Mouse (Mus musculus) thymus, postnatal 4 days (tissue): ENCODE data around the gene Fgfr2.
"Not testable (repeated sequence)": the region's sequence is repeated elsewhere in the genome, so short reads cannot be mapped to it uniquely, and the experiment has no call there.

ENCODE experiments used
- DNase-seq: peaks from one replicate; pipeline ENCODE4 v3.0.0; 2021

Fgfr2 gene

DNA sequence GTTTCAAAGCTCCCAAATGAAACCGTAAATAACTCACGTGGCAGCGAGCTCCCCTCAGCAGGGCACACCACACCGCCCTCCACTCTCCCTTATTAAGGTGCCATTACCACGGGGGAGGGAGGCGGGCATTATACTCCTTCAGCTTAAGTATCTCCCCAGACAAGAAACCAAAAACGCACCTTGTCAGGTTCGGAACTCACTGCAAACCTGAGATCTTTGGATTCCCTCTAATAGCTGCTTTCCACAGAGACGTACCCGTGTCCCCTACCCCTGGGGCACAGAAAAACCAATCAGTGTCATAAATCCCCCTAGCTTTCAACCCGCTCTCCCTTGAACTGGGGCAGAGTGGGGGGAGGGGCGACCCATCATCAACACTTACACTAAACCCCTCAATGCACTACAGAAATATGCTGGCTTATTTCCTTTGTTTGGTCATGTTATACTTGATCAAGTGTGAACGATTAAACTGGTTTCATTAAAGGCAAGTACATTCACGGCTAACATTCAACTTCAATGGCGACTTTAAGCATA, 2.9 kb downstream of the Fgfr2 start:
- no peak for DNase-seq

DNA sequence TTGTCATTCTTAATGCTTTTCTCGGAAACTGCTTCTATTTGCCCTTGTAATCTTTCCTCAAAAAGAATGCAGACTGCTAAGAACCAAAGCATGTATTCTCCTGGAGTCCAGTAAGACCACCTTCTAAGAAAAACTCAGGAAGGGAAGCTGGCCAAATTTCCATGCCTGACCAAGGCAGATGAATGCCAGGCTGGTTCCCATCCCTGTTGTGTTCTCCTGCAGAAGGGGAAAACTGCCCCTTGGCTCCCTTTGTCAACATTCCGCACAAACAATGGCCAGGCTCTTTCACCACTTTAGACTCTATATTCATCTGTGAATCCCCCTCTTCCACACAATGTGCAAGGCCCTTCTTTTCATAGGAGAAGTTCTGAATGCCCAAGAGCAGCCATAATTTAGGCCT, 5.3 kb downstream of the Fgfr2 start:
- DNase-seq = no peak

DNA sequence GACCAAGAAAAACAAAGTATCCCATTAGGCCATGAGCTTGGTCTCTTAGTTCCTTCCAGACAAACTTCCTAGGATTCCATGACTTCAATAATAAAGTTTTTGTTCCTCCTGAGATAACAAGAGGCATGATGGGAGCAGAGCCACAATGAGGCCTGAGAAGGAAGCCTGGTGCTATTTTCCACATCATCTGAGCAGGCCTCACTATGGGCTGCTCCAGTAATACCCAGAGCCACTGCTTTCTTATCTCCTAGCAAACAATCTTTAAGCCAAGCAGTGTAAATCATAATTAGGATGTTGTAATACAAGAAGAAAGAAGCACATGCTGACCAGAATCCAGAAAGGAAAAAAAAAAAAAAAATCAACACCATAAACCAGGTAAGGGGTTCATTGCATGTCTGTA, 6.6 kb downstream of the Fgfr2 start:
- DNase-seq = no peak

DNA sequence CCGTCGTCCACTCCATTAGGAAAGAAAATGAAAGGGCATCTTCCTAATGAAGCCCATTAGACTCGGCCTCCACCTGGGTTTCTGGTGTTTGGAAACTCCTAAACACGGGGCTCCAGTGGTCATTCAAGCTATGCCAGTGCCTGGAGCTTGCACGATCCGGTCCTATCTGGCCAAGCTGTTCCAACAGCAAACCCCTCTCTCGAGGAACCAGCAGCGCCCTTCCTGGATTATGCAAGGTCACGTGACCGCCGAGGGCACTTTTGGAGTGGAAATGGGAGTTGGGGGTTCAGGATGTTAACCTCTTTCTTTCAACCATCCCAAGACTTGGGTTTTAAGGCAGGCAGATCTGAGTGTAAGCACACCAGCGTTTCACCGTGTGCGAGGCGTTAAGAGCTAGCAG, 7.3 kb downstream of the Fgfr2 start:
- no peak for DNase-seq

DNA sequence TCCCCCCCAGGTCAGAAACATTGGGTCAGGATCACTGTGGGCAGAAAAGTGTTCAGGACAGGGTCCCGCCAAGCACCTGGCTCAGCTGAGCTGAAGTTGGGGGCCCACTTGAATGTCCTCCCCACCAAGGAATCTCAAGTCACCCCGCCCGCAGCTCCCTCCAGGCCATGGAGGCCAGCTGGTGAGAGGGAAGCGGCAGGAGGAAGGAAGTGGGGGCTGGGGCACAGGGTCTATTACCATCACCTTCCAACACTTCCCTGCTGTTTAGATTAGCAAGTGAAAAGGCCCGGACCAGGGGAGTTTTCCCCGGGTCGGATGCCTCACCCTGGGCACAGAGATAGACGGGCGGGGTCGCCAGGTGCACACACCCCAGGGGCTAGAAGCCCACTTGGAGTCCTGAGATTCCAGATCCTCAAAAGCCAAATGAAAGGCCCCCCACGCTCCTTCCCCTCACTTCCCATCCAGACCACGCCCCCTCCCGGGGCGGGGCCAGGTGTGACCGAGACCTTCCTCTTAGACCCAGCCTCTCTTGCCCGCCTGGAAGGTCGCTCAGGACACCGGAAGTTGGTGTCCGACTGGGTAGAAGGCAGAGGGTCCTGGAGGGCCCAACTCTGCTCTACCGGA, 8.2 kb downstream of the Fgfr2 start:
- DNase-seq = peak; percentile 42

DNA sequence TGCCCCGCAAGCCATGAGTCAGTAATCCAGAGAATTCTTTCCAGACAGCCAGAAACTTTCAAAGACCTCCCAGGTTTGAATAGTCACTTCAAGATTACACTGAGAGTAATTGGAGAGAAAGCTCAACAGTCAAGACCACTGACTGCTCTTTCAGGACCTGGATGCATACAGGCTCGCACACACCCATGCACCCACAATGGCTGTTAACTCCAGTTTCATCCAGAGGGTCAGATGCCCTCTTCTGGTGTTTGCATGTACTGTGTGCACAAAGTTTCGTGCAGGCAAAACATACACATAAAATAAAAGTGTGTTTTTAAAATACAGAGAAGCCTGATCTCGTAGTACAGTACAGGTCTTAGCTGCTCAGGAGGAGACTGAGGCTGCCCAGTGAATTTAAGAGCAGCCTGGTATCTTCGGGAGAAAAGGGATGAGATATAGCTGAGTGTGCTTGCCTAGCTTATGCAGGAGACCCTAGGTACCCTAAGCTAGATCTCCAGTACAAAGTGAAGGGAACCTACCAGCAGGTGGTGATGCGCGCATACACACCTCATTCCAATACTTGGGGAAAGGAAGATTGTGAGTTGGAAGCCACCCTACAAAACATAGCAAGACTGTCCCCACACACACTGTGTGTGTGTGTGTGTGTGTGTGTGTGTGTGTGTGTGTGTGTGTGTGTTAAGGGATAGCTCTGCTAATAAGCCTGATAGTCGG, 9.8 kb downstream of the Fgfr2 start:
- no peak for DNase-seq

DNA sequence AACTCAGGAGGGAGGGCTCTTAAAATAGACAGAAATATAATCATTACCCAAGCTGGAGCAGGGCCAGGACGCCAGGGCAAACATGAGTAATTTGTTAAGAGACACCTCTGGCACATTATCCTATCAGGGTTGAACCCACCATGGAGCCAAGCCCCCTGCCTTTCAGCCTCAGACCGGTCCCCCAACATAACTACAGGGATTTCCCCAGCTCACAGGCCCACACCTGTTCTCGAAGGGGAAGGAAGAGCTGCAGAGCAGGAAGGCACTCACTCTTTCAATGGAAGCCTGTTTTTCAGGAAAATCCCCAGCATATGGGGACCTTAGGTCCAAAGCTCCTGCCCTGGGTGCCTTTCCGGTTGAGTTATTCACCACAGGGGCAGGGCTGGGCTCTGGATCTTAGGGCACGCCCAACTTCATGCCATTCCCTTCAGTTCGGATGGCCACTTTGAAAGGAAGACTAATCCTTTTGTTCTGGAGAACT, 10.8 kb downstream of the Fgfr2 start:
- no peak for DNase-seq

GRCm38 (mm10) chr7:133109442-133109841, 13.7 kb downstream of the Fgfr2 start:
- no peak for DNase-seq

- no peak for DNase-seq
Measured at GRCm38 (mm10) chr7:133108695-133109094, 14.5 kb downstream of the Fgfr2 start.

- DNase-seq = no peak
Measured at GRCm38 (mm10) chr7:133102578-133102977, 20.6 kb downstream of the Fgfr2 start.

DNA sequence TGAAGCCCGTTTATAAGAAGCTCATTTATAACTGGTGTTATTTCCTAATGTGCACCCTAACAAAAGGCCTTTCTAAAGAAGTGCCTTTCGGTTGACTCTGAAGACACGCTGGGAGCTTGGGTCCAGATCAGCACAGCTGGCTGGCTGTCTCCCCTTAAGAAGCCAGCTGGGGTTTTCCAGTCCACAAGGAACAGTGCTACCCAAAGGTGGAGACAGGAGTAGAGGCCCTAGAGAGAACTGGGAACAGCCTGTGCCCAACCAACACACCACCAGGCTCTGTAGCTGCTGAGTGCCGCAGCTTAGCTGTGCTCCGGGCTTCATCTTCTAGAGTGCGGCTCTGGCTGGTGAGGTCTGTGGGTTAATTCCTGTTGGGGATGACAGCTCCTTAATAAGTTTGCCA, 22.1 kb downstream of the Fgfr2 start:
- DNase-seq = no peak

DNA sequence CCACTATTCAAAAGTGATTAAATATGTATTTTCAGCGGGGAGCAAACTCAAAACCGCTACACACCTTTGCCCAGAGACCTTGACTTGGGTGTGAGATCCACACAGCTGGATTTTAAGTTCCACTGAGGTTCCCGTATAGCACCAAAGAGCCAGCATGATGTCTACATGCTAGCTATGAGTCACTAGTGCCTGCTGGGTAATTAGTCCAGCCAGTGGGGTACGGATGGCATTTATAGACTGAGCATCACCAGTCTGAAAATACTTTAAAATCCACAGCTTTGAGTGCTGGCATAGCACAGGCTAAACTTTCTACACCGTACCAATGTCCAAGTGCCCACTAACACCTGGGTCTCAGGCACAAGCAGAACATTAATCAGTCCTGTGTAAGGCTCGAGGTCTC, 23.0 kb downstream of the Fgfr2 start:
- no peak for DNase-seq

DNA sequence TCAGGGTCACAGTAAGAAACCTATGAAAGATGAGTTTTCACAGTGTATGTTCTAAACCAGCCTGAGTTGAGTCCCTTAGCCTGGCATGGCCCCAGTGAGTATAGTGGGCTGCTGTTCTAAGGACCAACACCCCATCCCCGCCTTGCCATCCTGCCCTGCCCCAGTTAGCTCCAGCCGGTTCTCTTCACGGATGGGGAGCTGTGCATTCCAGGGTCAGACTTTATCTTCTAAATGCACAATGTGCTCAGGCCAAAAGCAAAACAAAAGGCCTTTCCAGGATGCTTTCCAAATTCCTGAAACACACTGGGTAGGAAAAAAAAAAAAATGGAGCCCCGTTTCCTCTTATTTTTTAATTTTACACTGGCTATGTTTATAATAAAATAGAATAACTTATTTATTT, 23.9 kb downstream of the Fgfr2 start:
- DNase-seq = no peak

DNA sequence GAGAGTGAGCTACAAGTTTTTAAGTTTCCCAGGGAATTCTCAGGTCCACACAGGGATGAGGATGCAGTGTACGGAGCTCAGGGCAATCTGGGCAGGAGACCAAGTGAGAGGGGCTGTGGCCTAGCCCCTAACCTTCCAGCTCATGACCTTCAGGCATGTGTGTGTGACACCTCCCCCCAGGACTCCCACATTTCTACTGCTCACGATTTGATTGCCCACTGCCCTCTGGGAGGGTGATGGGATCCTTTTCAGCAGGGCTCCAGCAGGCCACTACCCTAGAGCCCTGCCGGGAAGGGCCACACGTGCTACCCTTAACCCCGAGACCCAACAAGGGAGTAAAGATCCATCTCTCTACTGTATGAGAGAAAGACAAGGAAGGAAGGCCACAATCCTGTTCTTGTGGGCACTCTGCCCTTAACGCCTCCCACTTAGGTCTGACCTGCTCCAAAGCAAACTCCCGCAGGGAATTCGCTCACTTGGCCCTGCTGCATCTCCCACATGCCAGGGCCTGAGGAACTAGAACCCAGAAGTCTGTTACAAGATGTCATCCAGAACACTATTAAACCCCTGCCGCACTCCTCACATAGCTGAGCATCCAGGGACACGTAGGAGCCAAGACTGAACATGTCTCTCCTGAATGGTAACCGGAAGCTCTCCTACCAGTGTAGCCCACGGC, 24.9 kb downstream of the Fgfr2 start:
- no peak for DNase-seq

DNA sequence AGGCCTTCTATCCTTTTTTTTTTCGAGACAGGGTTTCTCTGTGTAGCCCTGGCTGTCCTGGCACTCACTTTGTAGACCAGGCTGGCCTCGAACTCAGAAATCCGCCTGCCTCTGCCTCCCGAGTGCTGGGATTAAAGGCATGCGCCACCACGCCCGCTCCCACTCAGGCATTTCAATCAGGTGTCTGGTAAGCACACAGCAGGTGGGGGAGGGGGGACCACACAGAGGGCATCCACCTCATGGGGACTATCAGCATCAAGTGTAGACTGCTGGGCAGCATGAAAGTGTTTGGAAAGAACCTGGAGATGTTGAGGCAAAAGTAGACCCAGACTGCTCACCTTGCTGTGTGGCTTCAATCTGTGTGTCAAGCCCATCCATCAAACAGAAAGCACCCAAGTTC, 27.5 kb downstream of the Fgfr2 start:
- DNase-seq = not testable (repeated sequence)

- no peak for DNase-seq
Measured at GRCm38 (mm10) chr7:133094711-133095495, 28.2 kb downstream of the Fgfr2 start.

DNA sequence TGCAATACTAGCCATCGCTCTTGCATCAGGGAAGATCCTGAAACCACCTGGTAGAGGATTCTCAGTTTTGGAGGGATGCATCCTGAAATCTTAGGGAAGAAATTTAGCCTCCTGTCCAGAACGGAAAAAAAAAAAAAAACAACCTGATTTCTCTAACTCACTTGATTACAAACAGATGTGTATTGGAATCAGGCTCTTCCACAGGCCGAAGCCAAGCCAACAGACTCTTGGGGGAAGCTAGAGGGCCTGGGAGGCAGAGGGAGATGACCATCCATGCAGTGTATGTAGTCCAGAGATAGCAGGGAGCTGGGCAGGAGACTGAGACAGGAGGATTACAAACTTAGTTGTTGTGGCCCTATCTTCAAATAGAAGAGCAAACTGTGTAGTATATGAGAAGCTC, 29.0 kb downstream of the Fgfr2 start:
- DNase-seq = no peak

DNA sequence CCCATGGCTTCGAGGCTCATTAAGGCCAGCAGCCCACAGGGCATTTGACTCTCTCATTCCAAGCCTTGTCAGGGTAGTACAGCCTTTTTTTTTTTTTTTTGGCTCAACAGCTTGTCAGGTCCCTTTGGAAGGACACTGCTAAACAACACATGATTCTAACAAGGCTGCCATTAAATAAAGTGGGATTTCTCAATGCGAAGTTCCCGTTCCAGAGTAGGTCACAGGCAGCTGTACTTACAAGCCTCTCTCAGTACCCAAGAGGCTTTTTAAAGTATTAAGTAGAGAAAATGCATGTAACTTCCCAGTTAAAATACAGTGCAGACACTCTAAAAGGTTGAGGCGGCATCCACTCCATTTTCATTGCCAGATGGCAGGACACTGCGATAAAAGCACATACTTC, 29.4 kb downstream of the Fgfr2 start:
- DNase-seq = no peak

DNA sequence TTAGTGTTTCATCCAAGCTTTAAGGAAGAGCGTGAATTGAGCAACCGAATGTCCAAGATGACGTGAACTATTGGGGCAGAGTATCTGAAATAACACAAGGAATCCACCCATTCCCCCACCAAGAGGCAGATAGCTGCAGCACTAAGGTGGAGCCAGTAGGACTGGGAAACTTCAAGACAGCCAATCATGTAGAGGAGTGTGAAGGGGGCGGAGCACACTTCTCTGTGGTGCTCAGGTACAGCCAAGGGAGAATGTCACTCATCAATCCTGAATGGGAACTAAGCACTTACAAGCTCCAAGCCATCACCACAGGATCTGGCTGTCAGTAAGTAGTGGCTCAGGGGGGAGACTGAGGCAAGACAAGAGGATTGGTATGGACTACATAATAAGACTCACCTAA, 32.5 kb downstream of the Fgfr2 start:
- no peak for DNase-seq

- no peak for DNase-seq
Measured at GRCm38 (mm10) chr7:133089621-133090260, 33.4 kb downstream of the Fgfr2 start.

DNA sequence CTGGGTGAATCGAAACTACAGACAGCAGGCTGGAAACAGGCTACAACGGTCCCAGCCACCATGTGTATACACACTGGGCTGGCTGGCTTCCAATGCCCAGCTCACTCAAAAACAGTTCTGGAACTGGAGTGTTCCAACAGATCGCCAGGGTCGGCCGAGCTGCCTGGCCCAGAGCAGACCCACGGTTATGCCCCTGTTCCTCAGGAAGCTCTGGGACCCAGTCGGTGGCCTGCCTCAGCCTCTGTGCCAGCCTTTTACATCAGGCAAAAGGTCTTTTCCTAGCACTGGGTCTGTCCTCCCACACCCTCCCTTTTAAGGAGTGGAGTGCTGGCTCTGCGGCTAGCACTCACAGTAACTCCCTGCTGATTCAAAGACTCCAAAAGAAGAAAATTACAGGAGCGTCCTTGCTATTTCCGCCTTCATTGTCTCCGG, 34.3 kb downstream of the Fgfr2 start:
- no peak for DNase-seq

DNA sequence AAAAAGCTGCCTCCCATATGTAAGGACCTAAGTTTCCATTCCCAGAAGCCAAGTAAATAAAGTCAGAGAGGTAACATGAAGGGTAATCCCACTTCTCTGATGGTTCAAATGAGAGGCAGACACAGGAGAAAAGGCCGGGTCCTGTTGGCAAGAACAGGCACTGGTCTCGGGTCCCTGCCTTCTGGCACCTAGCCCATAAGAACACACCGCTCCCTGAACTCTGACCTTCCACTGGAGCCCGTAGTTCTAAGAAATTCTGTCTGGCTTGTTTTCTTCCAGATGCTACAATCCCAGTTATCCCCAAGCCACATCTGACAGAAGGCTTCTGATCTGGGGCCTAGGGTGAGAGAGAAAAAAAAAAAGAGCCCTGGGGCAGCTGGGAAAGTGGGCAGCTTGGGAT, 34.7 kb downstream of the Fgfr2 start:
- DNase-seq = no peak

DNA sequence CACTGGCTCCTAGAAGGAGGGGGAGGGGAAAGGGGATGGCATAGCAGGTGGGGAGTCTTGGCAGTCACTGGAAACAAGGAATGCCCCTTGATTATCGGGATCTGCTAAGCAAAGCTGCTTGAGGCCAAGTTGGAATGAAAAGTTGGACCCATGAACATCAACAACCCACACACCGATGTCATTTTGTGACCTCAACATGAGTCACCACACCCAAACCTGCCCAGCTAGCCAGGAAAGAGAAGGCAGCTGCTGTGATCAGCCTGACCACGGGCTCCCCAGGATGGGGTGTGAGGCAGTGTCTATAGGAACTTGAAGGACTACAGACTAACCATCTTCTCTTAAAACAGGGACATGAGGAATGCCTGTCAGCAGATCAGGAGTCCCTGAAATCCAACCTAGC, 37.7 kb downstream of the Fgfr2 start:
- DNase-seq = no peak
